Mouse (Mus musculus) liver, embryonic 12.5 days (tissue): ENCODE measurements around the gene Sltm. TPM values are rescaled to one million over a fixed set of nuclear protein-coding genes. Genes with fewer than 3 reads are reported as not detected.

Source experiments
- ATAC-seq: fragments of 200-750 bp; cut with Nextera tagmentation; 2 replicates; pipeline ENCODE4 v1.8.0; 2017; ENCODE audit warnings: moderate number of reproducible peaks, mild to moderate bottlenecking, moderate library complexity
- H3K27ac ChIP-seq: fragments of 300-500 bp; sonication (generic); 2 replicates; pipeline ENCODE4 v1.5.1; 2016; ENCODE audit warnings: mild to moderate bottlenecking
- H3K27me3 ChIP-seq: fragments of 300-500 bp; sonication (generic); replicated peaks from 2 replicates; pipeline ENCODE4 v1.6.1; 2016; ENCODE audit warnings: mild to moderate bottlenecking, moderate library complexity
- H3K36me3 ChIP-seq: fragments of 300-500 bp; sonication (generic); 2 replicates; pipeline ENCODE4 v1.6.1; 2016; ENCODE audit warnings: mild to moderate bottlenecking, moderate library complexity
- H3K4me1 ChIP-seq: fragments of 300-500 bp; sonication (generic); 2 replicates; pipeline ENCODE4 v1.6.1; 2016
- H3K4me2 ChIP-seq: fragments of 300-500 bp; sonication (generic); 2 replicates; pipeline ENCODE4 v1.6.1; 2016; ENCODE audit warnings: mild to moderate bottlenecking, moderate library complexity
- H3K4me3 ChIP-seq: fragments of 300-500 bp; sonication (generic); 2 replicates; pipeline ENCODE4 v1.5.1; 2016; ENCODE audit warnings: mild to moderate bottlenecking, moderate library complexity
- H3K9ac ChIP-seq: fragments of 300-500 bp; sonication (generic); 2 replicates; pipeline ENCODE4 v1.6.1; 2016; ENCODE audit warnings: mild to moderate bottlenecking, moderate library complexity
- H3K9me3 ChIP-seq: fragments of 300-500 bp; sonication (generic); replicated peaks from 2 replicates; pipeline ENCODE4 v1.6.1; 2016; ENCODE audit warnings: mild to moderate bottlenecking, moderate library complexity
- WGBS: fragments of 180-500 bp; shearing (Covaris S2); methylation state at CpG from one replicate; pipeline ENCODE4 v1.1.7; 2016; ENCODE audit not compliant: insufficient replicate concordance; 5-methylcytosine and 5-hydroxymethylcytosine counted together
- polyA plus RNA-seq: library from polyadenylated mRNA; unstranded; fragments of >200 nt; fragmentation: Nextera tagmentation; extraction: Ambion mirVana; gene quantifications from 2 replicates; pipeline ENCODE4 v1.2.1, GENCODE M21; 2016

The Sltm gene
- polyA plus RNA-seq, 1 experiment from 2014 or later: 30.7 TPM

DNA sequence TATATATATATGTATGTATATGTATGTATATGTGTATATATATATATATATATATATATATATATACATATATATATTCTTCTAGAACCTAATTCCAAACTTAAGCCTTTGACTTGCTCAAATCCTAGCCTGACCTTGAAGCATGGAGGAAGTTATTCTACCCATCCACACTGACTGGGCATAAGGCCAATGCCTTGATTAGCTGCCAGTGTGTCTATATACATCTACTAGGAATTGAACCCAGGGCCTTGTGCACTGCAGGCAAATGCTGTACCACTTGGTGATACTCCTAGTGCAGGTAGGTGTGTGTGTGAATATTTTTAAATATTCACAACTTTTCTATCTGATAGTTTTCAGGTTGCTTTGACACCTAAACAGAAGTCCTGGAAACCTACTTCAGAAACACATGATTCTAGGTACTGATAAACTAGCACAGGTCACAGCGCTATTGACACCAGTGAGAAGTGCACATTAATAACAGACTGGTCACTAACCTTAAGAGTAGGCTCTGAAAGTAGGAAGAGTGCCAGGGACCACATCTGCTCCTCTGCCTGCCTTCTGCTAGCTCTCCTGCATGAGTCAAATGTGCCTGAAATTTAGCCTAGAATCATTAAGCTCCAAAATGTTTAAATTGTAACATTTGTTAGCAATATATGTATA is 59.8 kb downstream of the Sltm start:
- no peak overlapping the region for H3K27ac ChIP-seq
- H3K27me3 ChIP-seq: no peaks in the 10 kb centered on the region
- peaks cover 82% of the 10 kb centered on the region for H3K36me3 ChIP-seq
- no peak overlapping the region for H3K4me2 ChIP-seq
- no peak for ATAC-seq
- 97% methylated on average over 1 of the region's 1 CpGs for WGBS
- no peak overlapping the region for H3K9ac ChIP-seq
- no peak overlapping the region for H3K4me3 ChIP-seq
- 0 out of 2 replicates have a peak, but pooled peaks cover 2% of the 10 kb centered on the region for H3K4me1 ChIP-seq
- H3K9me3 ChIP-seq: no peaks in the 10 kb centered on the region

DNA sequence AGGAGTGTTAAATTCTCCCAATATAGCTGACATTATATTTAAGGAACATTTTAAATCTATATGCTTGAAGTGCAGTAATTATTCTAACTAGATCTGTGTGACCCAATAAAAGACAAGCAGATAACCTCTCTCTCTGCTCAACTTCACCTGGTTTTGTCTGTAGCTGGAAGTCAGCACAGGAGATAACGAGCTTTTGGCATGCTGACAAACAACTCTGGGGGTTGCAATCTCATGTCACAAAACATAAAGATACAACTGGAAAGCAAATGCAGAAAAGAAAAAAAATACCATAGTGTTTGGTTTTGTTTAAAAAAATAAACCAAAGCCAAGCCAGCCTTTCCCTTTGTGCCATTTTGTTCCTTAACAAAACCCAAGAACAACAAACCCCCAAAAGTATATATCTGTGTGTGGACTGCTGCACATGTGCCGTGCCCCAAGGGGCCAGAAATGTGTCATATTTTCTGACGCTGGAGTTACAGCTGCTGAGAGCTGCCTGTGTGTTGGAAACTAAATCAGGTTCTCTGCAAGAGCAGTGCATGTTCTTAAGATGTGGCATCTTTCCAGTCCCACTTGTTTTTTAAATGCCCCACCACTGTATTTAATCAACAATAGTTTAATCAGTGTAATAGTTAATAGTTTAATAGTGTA is 68.6 kb downstream of the Sltm start:
- H3K9ac ChIP-seq: no peak overlapping the region
- no peak overlapping the region for H3K27ac ChIP-seq
- ATAC-seq: no peak
- H3K4me1 ChIP-seq: no peaks in the 10 kb centered on the region
- H3K4me2 ChIP-seq: no peak overlapping the region
- peaks cover 96% of the 10 kb centered on the region for H3K36me3 ChIP-seq
- H3K4me3 ChIP-seq: no peak overlapping the region
- H3K27me3 ChIP-seq: no peaks in the 10 kb centered on the region
- no peaks in the 10 kb centered on the region for H3K9me3 ChIP-seq
- WGBS: 75% methylated on average over 3 of the region's 3 CpGs

DNA sequence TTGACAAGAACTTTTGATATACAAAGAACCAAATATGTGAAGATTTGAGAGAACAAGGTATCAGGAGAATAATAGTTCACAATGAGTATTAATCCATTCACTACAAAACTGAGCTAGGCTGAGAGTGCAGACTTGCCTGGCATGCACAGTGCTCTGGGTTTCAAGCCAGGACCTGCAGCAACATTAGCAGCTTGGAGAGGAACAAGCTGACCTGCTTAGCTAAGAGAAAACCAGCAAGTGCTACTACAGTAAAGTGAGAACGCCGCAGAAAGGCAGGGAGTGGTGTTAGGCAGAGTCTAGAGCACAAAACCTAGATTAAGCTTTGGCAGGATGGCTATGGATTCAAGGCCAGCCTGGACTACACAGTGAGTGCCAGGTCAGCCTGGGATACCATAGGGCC is 87.2 kb downstream of the Sltm start:
- WGBS: 94% methylated on average over 2 of the region's 2 CpGs
- H3K27me3 ChIP-seq: no peaks in the 10 kb centered on the region
- H3K4me1 ChIP-seq: no peaks in the 10 kb centered on the region
- H3K9ac ChIP-seq: no peak overlapping the region
- H3K4me2 ChIP-seq: no peak overlapping the region
- no peak overlapping the region for H3K27ac ChIP-seq
- ATAC-seq: no peak
- no peaks in the 10 kb centered on the region for H3K9me3 ChIP-seq
- H3K4me3 ChIP-seq: no peak overlapping the region
- peaks cover 65% of the 10 kb centered on the region for H3K36me3 ChIP-seq

DNA sequence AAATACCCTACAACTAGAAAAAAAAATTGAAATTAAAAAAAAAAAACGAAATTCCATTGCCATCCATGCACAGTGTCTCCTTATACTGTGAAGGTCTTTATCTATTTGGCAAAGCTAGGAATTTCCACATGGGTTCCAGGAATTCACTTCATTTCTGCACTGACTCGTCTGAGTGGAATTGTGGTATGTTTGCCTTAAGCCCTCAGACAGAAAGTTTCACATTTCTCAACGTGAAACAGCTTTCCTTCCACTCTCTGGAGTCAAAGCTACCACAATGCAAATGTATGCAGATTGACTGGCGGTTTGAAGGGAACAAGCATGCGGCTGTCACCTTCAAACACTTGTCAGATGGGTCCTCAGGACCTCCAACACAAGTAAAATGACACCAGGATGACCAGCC is 89.1 kb downstream of the Sltm start:
- ATAC-seq: no peak
- H3K4me1 ChIP-seq: no peaks in the 10 kb centered on the region
- 40% methylated on average over 5 of the region's 5 CpGs for WGBS
- no peak overlapping the region for H3K27ac ChIP-seq
- H3K27me3 ChIP-seq: no peaks in the 10 kb centered on the region
- H3K9ac ChIP-seq: no peak overlapping the region
- no peaks in the 10 kb centered on the region for H3K9me3 ChIP-seq
- H3K36me3 ChIP-seq: peaks cover 52% of the 10 kb centered on the region
- no peak overlapping the region for H3K4me2 ChIP-seq
- no peak overlapping the region for H3K4me3 ChIP-seq

DNA sequence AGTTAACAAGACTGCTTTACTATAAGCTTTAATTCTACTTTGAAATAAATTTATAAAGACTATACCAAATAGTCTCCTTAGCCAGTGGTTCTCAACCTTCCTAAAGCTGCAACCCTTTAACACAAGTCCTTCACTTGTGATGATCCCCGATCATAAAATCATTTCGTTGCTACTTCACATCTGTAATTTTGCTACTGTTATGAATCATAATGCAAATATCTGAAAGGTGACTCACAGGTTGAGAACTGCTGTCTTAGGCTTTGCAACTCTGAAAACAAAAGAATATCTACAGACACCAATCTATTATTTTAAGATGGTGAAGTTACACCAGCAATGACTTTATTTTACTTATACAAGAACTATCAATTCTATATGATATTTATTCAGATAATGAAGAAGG is 94.2 kb downstream of the Sltm start:
- Histone ChIP-seq H3K9ac (no peak overlapping the region), H3K36me3 (peaks cover 50% of the 10 kb centered on the region), H3K4me1 (no peaks in the 10 kb centered on the region), H3K27me3 (no peaks in the 10 kb centered on the region), H3K9me3 (no peaks in the 10 kb centered on the region), H3K27ac (no peak overlapping the region), H3K4me2 (no peak overlapping the region), H3K4me3 (no peak overlapping the region)
- ATAC-seq: no peak
- WGBS: 77% methylated on average over 2 of the region's 2 CpGs

Other genes starting within 250 kb of the Sltm start
- 226 and 231 TPM in 2 replicates for gene Ccnb2, start 121.2 kb upstream of the Sltm start, polyA plus RNA-seq
- 13.8 and 15.0 TPM in 2 replicates for gene Rnf111, start 39.0 kb upstream of the Sltm start, polyA plus RNA-seq
- 1.5 and 1.6 TPM in 2 replicates for gene Gm10642, start 113.5 kb downstream of the Sltm start, polyA plus RNA-seq
- 28.9 and 29.6 TPM in 2 replicates for gene Mindy2, start 114.4 kb downstream of the Sltm start, polyA plus RNA-seq
- 101 and 107 TPM in 2 replicates for gene Adam10, start 136.2 kb downstream of the Sltm start, polyA plus RNA-seq